Mouse (Mus musculus): ENCODE data around the gene Dnah2. TPM values are rescaled to one million over a fixed set of nuclear protein-coding genes. Genes with fewer than 3 reads are reported as not detected.
"Not testable (repeated sequence)": the region's sequence is repeated elsewhere in the genome, so short reads cannot be mapped to it uniquely, and the experiment has no call there.

Dnah2 gene
- total RNA-seq, 2 experiments from 2014 or later: not detected

DNA sequence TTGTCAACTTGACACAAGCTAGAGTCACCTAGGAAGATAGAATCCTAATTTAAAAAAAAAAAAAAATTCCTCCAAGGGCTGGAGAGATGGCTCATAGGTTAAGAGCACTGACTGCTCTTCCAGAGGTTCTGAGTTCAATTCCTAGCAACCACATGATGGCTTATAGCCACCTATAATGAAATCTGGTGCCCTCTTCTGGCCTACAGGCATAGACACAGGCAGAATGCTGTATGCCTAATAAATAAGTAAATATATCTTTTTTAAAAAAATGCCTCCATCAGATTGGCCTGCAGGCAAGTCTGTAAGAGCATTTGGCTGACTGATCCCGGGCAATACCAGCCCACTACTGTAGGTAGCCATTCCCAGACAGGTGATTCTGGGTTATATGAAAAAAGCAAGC, 13.9 kb downstream of the Dnah2 start:
- ATAC-seq (replicated peaks; ENCODE audit: low FRiP score, poor library complexity, severe bottlenecking): no peak

DNA sequence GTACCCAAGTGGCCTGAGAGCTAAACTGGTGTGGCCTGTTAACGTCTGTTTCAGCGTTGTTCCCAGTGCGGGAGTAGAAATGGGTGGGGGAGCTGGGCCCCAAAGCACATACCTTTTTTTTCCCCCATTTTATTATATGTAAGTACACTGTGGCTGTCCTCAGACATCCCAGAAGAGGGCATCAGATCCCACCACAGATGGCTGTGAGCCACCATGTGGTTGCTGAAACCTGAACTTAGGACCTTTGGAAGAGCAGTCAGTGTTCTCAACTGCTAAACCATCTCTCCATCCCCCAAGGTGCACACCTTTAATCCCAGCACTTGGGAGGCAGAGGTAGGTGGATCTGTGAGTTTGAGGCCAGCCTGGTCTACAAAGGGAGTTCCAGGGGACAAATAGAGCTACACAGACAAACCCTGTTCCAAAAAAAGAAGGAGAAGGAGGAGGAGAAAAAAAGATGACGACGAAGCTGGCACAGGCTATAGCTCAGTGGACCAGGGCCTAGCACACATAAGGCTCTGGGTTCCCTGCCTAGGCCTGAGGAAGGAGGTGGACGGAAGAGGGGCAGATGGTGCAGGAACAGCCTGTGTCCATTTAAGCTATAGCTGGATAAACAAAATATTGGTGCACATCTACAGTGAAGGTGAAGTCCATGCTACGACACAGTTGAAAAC, 16.3 kb downstream of the Dnah2 start:
- no peak for ATAC-seq (replicated peaks; ENCODE audit: low FRiP score, poor library complexity, severe bottlenecking)

DNA sequence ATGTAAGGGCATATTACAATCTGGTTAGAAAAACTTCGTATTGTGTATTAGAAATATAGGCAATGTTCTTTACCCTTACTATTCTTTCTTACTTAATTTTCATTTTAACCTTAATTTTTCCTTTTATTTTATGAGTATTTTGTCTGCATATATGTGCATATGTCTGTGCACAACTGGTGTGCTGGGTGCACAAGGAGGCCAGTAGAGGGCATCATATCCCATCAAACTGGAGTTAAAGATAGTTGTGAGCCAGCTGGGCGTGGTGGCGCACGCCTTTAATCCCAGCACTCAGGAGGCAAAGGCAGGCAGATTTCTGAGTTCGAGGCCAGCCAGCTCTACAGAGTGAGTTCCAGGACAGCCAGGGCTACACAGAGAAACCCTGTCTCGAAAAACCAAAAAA, 18.2 kb downstream of the Dnah2 start:
- 0 out of 2 replicates have a peak, but pooled peaks have one; percentile 55 for ATAC-seq (replicated peaks; ENCODE audit: low FRiP score, poor library complexity, severe bottlenecking)

DNA sequence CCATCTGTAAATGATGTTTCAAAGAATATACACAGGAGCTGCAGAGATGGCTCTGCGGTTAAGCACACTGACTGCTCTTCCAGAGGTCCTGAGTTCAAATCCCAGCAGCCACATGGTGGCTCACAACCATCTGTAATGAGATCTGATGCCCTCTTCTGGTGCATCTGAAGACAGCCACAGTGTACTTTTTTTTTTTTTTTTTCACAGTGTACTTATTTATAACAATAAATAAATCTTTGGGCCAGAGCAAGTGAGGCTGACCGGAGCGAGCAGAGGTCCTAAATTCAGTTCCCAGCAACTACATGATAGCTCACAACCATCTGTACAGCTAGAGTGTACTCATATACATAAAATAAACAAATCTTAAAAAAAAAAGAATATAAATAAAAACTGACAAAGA, 18.6 kb downstream of the Dnah2 start:
- ATAC-seq (replicated peaks; ENCODE audit: low FRiP score, poor library complexity, severe bottlenecking): not testable (repeated sequence)

DNA sequence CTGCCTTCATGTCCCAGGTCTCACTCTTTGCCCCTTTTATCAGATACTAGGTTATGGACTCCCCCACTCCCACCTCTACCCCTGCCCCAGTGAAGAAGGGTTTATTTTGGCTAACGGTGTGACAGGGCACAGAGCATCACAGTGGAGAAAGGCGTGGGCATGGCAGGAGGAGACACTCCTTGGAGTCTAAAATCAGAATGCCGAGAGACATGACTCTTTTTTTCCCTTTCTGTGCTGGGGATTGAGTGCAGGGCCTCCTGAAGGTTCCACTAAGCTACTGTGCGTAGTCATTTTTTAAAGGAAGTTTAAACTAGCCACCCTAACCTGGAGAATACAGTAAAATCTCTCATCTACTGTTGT, 20.9 kb downstream of the Dnah2 start:
- ATAC-seq (replicated peaks; ENCODE audit: low FRiP score, poor library complexity, severe bottlenecking): no peak

DNA sequence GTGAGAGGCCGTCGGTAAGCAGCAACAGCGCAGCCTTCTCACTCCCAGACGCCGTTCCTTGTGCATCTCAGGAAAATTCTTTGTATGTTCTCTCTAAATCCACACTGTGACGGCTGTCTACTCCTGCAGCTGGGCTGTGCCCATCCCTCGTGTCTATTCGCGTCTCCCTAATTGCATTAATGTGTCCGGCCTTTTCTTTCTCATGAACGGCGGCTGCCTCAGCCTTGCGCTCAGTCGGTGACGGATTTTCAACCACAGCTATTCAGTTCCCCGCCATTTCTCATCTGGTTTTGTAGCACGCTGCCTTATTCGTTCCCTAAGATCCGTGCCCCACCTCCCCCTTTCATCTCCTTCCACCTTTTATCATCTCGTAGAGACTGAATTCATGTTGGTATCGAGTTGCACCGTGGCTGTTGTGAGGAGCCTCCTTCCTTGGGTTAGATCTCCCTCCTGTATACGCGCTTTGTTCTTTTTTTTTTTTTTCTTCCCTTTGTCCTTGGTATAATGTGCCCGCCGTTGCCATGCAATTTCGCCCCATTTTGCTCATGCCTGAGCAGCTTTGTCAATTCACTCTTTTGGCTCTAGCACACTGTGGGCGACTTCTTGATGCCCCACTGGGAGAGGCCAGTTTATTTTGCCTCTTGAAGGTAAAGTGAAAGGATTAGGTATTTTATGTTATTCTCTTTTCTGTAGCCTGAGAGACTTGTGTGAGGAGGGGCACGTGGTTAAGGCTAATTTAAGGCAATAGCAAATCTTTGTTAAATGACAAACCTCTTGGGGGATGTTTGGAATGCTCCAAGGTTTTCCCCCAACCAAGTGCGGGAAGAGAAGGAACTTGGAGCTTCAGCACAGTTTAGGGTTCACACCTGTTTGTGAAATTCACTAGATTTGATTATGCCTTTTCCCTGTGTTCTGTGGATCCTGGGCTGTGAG, 21.5 kb downstream of the Dnah2 start:
- ATAC-seq (replicated peaks; ENCODE audit: low FRiP score, poor library complexity, severe bottlenecking): no peak

DNA sequence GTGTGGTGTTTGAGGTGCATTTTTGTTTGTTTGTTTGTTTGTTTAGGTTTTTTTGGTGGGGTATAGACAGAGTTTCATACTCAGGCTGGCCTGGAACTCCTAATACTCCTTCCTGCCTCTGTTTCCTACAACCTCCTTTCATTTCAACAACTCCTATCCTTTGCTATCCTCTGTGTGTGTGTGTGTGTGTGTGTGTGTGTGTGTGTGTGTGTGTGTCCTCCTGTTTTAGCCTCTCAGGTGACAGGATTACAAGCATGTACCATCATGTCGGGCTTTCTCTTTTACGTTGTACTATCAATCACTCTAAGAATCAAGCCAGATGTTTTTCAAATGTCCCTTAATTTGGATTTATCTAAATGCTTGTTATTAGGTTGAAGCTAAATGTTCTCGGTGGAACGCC, 22.3 kb downstream of the Dnah2 start:
- ATAC-seq (replicated peaks; ENCODE audit: low FRiP score, poor library complexity, severe bottlenecking): no peak

DNA sequence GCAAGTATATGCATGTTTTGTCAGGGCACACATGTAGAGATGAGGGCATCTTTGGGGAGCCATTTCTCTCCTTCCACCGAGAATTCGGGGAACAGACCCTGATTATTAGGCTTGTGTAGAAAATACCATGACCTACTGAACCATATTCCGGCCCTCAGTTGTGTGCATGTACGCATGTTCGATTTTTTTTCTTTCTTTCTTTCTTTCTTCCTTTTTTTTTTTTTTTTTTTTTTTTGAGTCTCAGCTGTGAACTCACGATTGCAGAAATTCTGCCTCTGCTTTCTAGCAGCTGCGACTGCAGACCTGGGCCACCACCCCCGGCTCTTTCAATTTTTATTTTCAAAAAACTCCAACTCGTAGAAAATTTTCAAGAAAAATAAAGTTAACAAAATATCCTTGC, 23.2 kb downstream of the Dnah2 start:
- no peak for ATAC-seq (replicated peaks; ENCODE audit: low FRiP score, poor library complexity, severe bottlenecking)

DNA sequence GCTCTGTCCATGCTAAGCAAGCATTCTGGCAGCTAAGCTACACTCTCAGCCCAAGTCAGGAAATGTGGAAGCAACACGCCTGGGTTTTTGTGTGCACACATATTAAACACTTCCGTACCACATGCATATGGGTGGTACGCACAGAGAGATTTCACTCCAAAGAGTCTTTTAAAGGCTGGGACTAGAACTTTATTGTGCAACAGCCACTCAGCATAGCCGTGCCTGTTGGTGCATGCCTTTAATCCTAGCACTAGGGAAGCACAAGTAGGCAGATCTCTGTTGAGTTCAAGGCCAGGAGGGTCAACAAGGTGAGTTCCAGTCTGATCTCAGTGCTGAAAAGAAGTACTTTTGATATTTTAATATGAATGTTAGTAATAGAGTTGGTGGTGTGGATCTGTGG, 25.3 kb downstream of the Dnah2 start:
- no peak for ATAC-seq (replicated peaks; ENCODE audit: low FRiP score, poor library complexity, severe bottlenecking)

DNA sequence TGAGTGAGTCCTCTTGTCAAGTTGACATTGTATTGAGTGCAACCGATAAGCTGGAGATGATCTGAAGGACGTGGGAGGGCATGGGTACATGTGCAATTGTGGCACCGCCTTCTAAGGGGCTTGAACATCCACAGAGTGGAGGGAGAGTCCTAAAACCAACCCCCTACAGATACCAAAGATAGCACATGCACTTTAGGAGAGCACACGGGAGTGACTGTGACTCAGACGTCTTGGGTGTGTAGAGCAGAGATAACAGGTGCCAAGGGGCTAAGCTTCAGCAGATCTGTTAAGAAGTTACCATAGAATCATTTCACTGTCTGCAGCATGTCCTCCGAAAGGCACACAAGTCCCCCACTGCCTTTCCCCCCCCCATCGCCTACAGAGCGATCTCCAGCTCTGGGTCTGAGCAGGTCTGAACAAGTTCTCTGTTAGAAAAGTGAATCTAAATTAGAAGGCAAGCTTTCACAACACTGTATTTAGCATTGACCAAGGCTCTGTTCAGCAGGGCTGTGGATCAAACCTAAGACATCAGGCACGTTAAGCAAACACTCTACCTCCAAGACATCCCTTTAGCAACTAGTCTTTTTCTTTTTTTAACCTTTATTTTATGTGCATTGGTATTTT, 27.3 kb downstream of the Dnah2 start:
- no peak for ATAC-seq (replicated peaks; ENCODE audit: low FRiP score, poor library complexity, severe bottlenecking)

DNA sequence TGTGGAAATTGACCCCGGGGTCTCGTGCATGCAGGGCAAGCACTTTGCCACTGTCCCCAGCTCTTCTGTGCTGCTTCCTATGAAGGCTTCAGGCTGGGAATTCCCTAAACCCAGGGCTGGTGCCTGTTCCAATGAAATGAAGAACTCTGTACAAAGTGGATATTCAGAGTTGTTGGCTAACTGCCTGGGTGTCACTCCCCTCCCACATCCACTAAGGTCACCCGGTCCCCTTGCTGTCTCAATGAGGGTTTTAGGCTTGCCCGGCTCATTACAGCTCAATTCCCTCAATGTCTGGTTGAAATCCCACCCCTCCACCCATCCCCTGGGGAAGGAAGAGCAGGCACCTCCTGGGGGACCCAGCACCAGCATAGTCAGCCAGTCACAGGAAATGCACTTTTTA, 28.9 kb downstream of the Dnah2 start:
- ATAC-seq (replicated peaks; ENCODE audit: low FRiP score, poor library complexity, severe bottlenecking): no peak

DNA sequence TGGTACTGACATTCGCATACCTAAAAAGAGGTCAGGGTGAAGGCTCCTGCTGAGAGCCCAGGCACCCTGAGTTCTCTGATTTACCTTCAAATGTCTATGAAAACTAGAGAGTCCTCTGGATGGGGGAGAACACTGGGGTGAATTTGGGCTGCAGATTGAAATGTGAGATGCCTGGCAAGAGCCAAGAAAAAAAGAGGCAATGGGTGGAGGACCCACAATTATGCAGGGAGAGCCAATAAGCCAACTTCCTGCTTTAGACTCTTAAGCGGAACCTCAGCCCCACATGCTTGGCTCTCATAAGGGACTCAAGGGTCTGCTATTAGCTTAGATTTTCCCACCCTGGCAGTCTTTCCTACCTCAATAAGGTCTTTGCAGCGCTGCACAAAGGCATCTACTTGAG, 32.2 kb downstream of the Dnah2 start:
- no peak for ATAC-seq (replicated peaks; ENCODE audit: low FRiP score, poor library complexity, severe bottlenecking)

DNA sequence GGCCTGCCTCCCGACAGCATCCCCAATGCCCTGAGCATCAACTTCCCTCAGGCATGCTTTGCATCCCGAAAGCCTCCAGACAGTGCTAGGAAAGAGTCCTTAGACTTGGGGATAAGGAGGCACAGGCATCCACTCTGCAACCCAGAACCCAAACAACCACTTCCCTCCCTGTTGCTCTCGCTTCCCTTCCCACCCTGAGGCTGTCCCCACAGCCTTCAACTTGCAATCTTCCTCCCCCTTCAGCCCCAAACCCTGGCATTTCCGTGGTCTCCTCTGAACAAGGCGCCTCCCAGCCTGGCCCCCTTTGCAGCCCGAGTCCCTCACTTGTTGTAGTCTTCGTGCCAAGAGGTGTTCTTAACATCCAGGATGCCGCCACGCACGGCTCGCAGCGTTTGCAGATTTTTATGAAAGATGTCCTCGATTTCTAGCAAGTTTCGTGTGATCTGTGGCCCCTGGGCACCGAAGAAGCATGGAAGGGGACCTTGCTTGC, 32.7 kb downstream of the Dnah2 start:
- no peak for ATAC-seq (replicated peaks; ENCODE audit: low FRiP score, poor library complexity, severe bottlenecking)

DNA sequence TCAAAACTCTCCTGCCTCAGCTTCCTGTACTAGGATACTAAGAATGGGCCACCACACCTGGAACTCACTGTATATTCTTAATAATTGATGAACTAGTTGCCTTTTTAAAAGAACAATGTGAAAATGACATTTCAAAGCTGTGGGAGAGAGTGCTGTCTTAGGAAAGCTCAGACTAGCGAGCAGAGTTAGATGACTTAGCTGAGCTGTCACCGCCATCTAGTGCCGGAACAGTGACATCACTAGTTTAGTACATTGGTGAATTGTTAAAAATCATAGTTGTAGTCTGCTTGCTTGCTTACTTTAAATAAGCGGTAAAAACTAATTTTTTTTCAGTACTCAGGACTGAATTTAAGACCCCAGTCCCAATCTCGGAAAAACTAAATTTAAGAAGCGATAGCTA, 35.1 kb downstream of the Dnah2 start:
- ATAC-seq (replicated peaks; ENCODE audit: low FRiP score, poor library complexity, severe bottlenecking): peak; percentile 75

DNA sequence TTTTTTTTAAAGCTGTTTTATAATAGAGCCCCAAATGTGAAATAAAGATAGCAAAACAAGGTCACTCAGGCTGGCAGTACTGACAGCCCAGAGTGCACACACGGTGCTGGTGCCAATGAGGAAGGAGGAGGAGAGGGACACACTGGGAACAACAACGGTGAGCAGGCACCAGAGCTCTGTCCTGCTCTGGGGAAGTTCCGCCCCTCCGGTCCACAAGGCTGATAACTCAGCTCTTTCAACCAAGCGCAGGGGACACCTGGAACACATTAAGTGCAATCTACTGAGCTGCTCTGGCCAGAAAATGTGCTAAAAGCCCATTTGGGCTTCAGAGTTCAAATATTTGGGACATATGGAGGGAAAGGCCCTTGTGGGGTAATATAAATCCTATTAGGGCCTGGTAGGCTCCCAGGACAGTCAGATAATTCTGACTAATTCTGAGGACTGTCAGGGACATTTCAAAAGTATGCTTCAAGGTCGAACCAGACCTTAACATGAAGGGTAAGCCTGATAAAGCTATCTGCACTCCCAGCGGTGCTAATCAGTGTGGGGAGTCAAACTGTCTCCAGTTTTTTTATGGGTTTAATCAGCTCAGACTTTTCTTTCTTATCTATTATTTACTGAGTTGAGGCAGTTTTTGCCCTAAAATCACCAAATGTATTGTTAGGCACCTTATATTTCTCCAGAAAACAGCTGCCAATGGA, 38.0 kb downstream of the Dnah2 start:
- no peak for ATAC-seq (replicated peaks; ENCODE audit: low FRiP score, poor library complexity, severe bottlenecking)

DNA sequence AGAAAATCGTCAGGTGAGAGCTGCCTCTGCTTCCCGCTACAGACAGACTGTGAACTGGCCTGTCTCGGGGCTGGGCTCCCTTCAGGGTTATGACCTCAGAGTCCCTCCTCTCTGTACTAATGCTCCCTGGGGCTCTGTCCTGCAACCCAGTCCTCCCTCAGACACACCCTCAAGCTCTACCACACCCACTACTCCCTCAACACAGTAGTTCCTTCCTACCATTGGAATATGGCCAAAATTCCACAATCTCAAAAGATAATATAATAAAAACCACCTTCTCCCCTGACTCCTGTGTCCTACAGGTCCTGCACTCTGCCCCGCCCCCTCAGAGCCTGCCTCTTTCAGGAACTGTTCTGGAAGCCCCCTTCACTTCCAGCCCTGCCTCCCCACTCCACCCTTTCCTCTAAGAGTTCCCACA, 45.0 kb downstream of the Dnah2 start:
- ATAC-seq (replicated peaks; ENCODE audit: low FRiP score, poor library complexity, severe bottlenecking): no peak

DNA sequence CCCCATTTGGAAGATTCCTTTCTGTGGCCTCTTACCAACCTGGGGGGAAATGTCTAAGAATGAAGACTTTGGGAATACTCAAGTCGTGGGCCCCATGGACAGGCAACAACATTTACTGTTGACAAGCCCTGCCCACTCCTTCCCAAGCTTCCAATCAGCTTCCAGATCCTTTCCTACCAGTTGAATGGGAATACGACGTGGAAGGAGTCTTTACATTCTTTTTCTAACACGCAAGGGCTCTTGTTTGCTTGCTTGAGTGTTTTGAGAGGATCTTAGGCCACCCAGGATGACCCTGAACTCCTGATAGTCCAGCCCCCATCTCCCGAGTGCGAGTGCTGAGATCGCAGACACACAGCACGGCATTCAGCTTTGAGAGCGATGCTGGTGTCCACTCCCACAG, 47.4 kb downstream of the Dnah2 start:
- ATAC-seq (replicated peaks; ENCODE audit: low FRiP score, poor library complexity, severe bottlenecking): no peak

DNA sequence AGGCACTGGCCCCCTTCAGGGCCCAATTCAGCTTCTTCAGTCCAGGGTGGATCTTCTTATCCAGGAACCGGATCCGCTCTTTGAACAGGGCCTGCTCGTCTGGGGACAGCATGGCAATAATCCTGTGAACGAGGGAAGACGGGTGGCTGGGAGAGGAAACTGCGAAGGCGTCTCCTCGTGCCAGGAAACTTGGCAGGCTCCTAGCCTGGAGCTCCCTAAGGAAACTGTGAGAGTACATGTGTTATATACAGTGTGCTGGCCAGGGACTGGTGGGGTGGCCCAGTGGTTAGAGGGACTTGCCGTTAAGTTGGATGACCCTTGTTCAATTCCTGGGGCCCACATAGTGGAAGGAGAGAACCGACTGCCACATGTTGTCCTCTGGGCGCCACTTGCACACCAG, 49.8 kb downstream of the Dnah2 start:
- no peak for ATAC-seq (replicated peaks; ENCODE audit: low FRiP score, poor library complexity, severe bottlenecking)

DNA sequence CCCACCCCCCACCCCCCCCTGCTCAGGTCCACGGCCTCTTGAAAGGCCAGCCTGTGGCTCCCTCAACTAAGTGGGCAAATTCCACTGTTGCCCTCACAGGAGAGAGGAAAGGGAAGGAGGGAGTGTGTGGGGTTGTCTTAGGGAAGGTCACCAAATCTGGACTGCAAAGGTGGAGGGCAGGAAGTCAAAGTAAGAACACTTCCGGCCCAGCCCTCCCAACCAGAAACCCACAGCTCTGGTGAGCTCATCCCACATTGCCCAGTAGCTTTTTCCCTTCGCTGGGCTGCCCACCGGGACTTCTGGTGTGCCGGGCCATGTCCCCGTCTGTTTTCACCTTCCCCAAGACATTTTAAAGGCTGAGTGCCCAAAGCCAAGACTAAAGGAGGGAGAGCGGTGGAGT, 57.2 kb downstream of the Dnah2 start:
- no peak for ATAC-seq (replicated peaks; ENCODE audit: low FRiP score, poor library complexity, severe bottlenecking)

DNA sequence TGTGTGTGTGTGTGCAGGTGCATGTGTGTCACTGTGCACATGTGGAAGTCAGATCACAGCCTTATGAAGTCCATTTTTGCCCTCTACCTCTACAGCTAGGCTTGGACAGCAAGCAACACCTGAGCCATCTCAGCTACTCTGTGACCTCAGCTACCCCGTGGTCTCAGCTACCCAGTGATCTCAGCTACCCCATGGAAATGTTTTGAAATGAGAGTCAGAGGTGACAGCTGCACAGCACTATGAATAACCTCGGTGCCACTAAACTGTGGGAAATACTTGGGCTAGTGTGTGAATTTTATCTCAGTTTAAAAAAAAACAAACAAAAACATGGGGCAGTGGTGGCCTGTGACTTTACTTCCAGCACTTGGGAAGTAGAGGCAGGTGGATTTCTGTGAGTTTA, 58.0 kb downstream of the Dnah2 start:
- no peak for ATAC-seq (replicated peaks; ENCODE audit: low FRiP score, poor library complexity, severe bottlenecking)

All from erythroblast, adult 5-6 weeks (primary cell).